Mouse (Mus musculus) heart, embryonic 11.5 days (tissue): ENCODE measurements around the gene Slc30a6. TPM values are rescaled to one million over a fixed set of nuclear protein-coding genes. Genes with fewer than 3 reads are reported as not detected.

Experiments
- ATAC-seq: fragments of 200-750 bp; cut with Nextera tagmentation; replicated peaks from 2 replicates; pipeline ENCODE4 v1.8.0; 2017; ENCODE audit warnings: moderate library complexity; ENCODE audit not compliant: insufficient number of reproducible peaks, low FRiP score, low TSS enrichment
- H3K27ac ChIP-seq: fragments of 300-500 bp; sonication (generic); 2 replicates; pipeline ENCODE4 v1.5.1; 2014; ENCODE audit warnings: mild to moderate bottlenecking, low read depth, low read length
- H3K27me3 ChIP-seq: fragments of 300-500 bp; sonication (generic); 2 replicates; pipeline ENCODE4 v1.6.1; 2014; ENCODE audit warnings: mild to moderate bottlenecking, low read length, mixed read lengths; ENCODE audit not compliant: control insufficient read depth, insufficient read depth
- H3K36me3 ChIP-seq: fragments of 300-500 bp; sonication (generic); 2 replicates; pipeline ENCODE4 v1.6.1; 2014; ENCODE audit warnings: mild to moderate bottlenecking, low read length, moderate library complexity, mixed read lengths; ENCODE audit not compliant: control insufficient read depth, insufficient read depth
- H3K4me1 ChIP-seq: fragments of 300-500 bp; sonication (generic); 2 replicates; pipeline ENCODE4 v1.6.1; 2014; ENCODE audit warnings: low read length; ENCODE audit not compliant: control insufficient read depth, insufficient read depth
- H3K4me2 ChIP-seq: fragments of 300-500 bp; sonication (generic); 2 replicates; pipeline ENCODE4 v1.6.1; 2014; ENCODE audit warnings: mild to moderate bottlenecking, moderate library complexity
- H3K4me3 ChIP-seq: fragments of 300-500 bp; sonication (generic); 2 replicates; pipeline ENCODE4 v1.5.1; 2014; ENCODE audit warnings: low read depth, low read length
- H3K9ac ChIP-seq: fragments of 300-500 bp; sonication (generic); 2 replicates; pipeline ENCODE4 v1.6.1; 2014; ENCODE audit warnings: mild to moderate bottlenecking, low read depth, low read length, moderate library complexity
- H3K9me3 ChIP-seq: fragments of 300-500 bp; sonication (generic); replicated peaks from 2 replicates; pipeline ENCODE4 v1.6.1; 2016; ENCODE audit warnings: low read length; ENCODE audit not compliant: control insufficient read depth
- WGBS: fragments of 180-500 bp; shearing (Covaris S2); extraction: QIAGEN DNeasy Blood & Tissue Kit; methylation state at CpG from one replicate; pipeline ENCODE4 v1.1.7; 2014; ENCODE audit not compliant: insufficient replicate concordance; 5-methylcytosine and 5-hydroxymethylcytosine counted together
- polyA plus RNA-seq: library from polyadenylated mRNA; unstranded; fragments of >200 nt; fragmentation: Nextera tagmentation; extraction: Ambion mirVana; gene quantifications from 2 replicates; pipeline ENCODE4 v1.2.1, GENCODE M21; 2014

Slc30a6 gene
- polyA plus RNA-seq, 1 experiment from 2014 or later = 26.6 TPM

- Histone ChIP-seq H3K4me1 (0 out of 2 replicates have a peak, but pooled peaks cover 3% of the 10 kb centered on the region), H3K27me3 (no peaks in the 10 kb centered on the region), H3K9me3 (no peaks in the 10 kb centered on the region), H3K36me3 (peaks cover 21% of the 10 kb centered on the region), H3K4me3 (no peak overlapping the region), H3K4me2 (no peak overlapping the region), H3K9ac (no peak overlapping the region), H3K27ac (no peak overlapping the region)
- ATAC-seq = no peak
- WGBS = 88% methylated on average over 12 of the region's 12 CpGs
Measured at GRCm38 (mm10) chr17:74424401-74425005, 29.1 kb downstream of the Slc30a6 start.

- Histone ChIP-seq H3K27ac (no peak overlapping the region), H3K27me3 (no peaks in the 10 kb centered on the region), H3K4me2 (no peak overlapping the region), H3K36me3 (peaks cover 11% of the 10 kb centered on the region; the same call in 1 of the 2 replicates), H3K4me1 (0 out of 2 replicates have a peak, but pooled peaks cover 5% of the 10 kb centered on the region), H3K9ac (no peak overlapping the region), H3K9me3 (no peaks in the 10 kb centered on the region), H3K4me3 (no peak overlapping the region)
- WGBS = 67% methylated on average over 8 of the region's 8 CpGs
- ATAC-seq = no peak
Measured at GRCm38 (mm10) chr17:74430074-74430473, 34.7 kb downstream of the Slc30a6 start.

DNA sequence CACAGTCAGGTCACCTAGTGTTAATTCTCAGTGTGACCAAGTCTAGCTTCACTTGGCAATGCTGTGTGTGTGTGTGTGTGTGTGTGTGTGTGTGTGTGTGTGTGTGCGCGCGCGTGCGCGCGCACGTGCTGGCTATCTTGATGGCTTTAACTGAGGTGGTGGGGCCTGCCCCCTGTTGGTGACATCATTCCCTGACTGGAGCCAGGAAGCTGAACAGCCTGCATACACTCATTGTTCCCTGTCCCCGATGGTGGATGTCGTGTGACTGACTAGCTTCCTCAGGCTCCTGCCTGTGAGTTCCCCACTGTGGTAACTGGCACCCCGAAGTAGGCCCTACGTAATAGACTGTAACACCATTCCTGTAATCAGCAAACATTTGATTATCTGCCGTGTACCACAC is 36.1 kb downstream of the Slc30a6 start:
- peaks cover 9% of the 10 kb centered on the region; the same call in 1 of the 2 replicates for H3K36me3 ChIP-seq
- H3K9ac ChIP-seq = no peak overlapping the region
- H3K9me3 ChIP-seq = no peaks in the 10 kb centered on the region
- H3K27ac ChIP-seq = no peak overlapping the region
- H3K27me3 ChIP-seq = no peaks in the 10 kb centered on the region
- no peak overlapping the region for H3K4me3 ChIP-seq
- 64% methylated on average over 13 of the region's 13 CpGs for WGBS
- peak; percentile 55; the same call in 1 of the 2 replicates for ATAC-seq
- no peak overlapping the region for H3K4me2 ChIP-seq
- H3K4me1 ChIP-seq = 0 out of 2 replicates have a peak, but pooled peaks cover 5% of the 10 kb centered on the region

DNA sequence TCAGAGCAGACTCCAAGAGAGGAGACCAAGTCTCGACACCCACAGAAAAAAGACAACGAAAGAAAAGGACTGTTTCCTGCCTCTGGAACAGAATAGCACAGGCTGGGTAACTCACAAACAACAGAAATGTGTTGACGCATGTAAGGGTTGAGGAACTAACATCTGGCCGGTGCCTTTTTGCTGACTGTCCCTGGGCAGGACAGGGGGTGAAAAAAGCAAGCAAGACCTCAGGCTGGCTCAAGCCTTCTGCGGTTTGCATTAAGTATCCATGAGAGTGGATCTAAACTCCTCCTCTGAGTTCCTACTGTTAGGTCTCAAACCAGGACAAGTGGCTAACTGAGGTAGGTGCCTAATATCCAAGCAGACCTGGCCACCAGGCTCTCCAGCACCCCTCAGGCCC is 37.2 kb downstream of the Slc30a6 start:
- ATAC-seq = no peak
- 68% methylated on average over 5 of the region's 5 CpGs for WGBS

DNA sequence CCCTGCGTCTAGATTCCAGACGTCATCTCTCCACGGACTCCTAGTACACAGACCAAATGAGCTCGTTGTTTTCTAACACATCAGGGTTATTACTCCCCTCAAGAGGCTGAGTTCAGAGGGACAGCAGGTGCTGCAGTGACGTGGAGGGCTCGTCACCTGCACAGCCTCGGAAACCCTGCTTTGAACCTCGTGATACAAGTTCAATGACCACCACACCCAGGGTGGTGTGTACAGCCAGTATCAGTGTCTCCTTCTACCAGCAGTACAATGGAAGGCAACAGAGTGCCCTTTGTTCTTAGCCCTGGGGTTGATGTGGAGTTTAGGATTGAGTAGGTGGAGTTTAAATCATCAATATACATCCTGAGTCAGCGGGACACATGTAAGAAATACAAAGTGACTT is 42.4 kb downstream of the Slc30a6 start:
- ATAC-seq = no peak
- no peak overlapping the region for H3K27ac ChIP-seq
- WGBS = 77% methylated on average over 9 of the region's 9 CpGs
- no peaks in the 10 kb centered on the region for H3K4me1 ChIP-seq
- H3K27me3 ChIP-seq = no peaks in the 10 kb centered on the region
- no peaks in the 10 kb centered on the region for H3K36me3 ChIP-seq
- H3K9ac ChIP-seq = no peak overlapping the region
- no peak overlapping the region for H3K4me2 ChIP-seq
- H3K9me3 ChIP-seq = no peaks in the 10 kb centered on the region
- H3K4me3 ChIP-seq = no peak overlapping the region

More for the DNA sequence above, 37.2 kb downstream of the Slc30a6 start:
- H3K4me1 ChIP-seq = 0 out of 2 replicates have a peak, but pooled peaks cover 5% of the 10 kb centered on the region
- no peaks in the 10 kb centered on the region for H3K9me3 ChIP-seq
- H3K4me3 ChIP-seq = no peak overlapping the region
- no peak overlapping the region for H3K4me2 ChIP-seq
- H3K27ac ChIP-seq = no peak overlapping the region
- H3K27me3 ChIP-seq = no peaks in the 10 kb centered on the region
- H3K9ac ChIP-seq = no peak overlapping the region
- H3K36me3 ChIP-seq = 0 out of 2 replicates have a peak, but pooled peaks cover 2% of the 10 kb centered on the region

- no peak overlapping the region for H3K27ac ChIP-seq
- H3K9ac ChIP-seq = no peak overlapping the region
- no peak overlapping the region for H3K4me3 ChIP-seq
- no peak for ATAC-seq
- 74% methylated on average over 5 of the region's 5 CpGs for WGBS
- no peaks in the 10 kb centered on the region for H3K9me3 ChIP-seq
- no peak overlapping the region for H3K4me2 ChIP-seq
- no peaks in the 10 kb centered on the region for H3K4me1 ChIP-seq
- no peaks in the 10 kb centered on the region for H3K36me3 ChIP-seq
- H3K27me3 ChIP-seq = no peaks in the 10 kb centered on the region
Measured at GRCm38 (mm10) chr17:74440486-74440885, 45.1 kb downstream of the Slc30a6 start.

GRCm38 (mm10) chr17:74449776-74450175 is 54.4 kb downstream of the Slc30a6 start:
- no peak for ATAC-seq
- 80% methylated on average over 10 of the region's 10 CpGs for WGBS

GRCm38 (mm10) chr17:74453928-74454327 is 58.5 kb downstream of the Slc30a6 start:
- Histone ChIP-seq H3K9me3 (no peaks in the 10 kb centered on the region), H3K9ac (no peak overlapping the region), H3K4me3 (no peak overlapping the region), H3K27ac (no peak overlapping the region), H3K36me3 (no peaks in the 10 kb centered on the region), H3K4me1 (no peaks in the 10 kb centered on the region), H3K27me3 (no peaks in the 10 kb centered on the region), H3K4me2 (no peak overlapping the region)
- 57% methylated on average over 3 of the region's 3 CpGs for WGBS
- no peak for ATAC-seq

More at GRCm38 (mm10) chr17:74449776-74450175, 54.4 kb downstream of the Slc30a6 start:
- Histone ChIP-seq H3K9ac (no peak overlapping the region), H3K36me3 (no peaks in the 10 kb centered on the region), H3K9me3 (no peaks in the 10 kb centered on the region), H3K4me1 (no peaks in the 10 kb centered on the region), H3K4me3 (no peak overlapping the region), H3K27me3 (no peaks in the 10 kb centered on the region), H3K27ac (no peak overlapping the region), H3K4me2 (no peak overlapping the region)

- 75% methylated on average over 1 of the region's 1 CpGs for WGBS
- no peak for ATAC-seq
- Histone ChIP-seq H3K27me3 (no peaks in the 10 kb centered on the region), H3K4me3 (no peak overlapping the region), H3K9ac (no peak overlapping the region), H3K36me3 (no peaks in the 10 kb centered on the region), H3K27ac (no peak overlapping the region), H3K4me1 (no peaks in the 10 kb centered on the region), H3K4me2 (no peak overlapping the region), H3K9me3 (no peaks in the 10 kb centered on the region)
Measured at GRCm38 (mm10) chr17:74454660-74455059, 59.3 kb downstream of the Slc30a6 start.
